Mouse (Mus musculus) embryonic fibroblast, embryonic 13.5 days (primary cell): ENCODE measurements around the gene Adgrb3. TPM values are rescaled to one million over a fixed set of nuclear protein-coding genes. Genes with fewer than 3 reads are reported as not detected.
"Not testable (repeated sequence)": the region's sequence is repeated elsewhere in the genome, so short reads cannot be mapped to it uniquely, and the experiment has no call there.

ENCODE experiments used
- H3K27ac ChIP-seq: 2 replicates; pipeline ENCODE4 v1.5.1; 2012; ENCODE audit warnings: low read length, control low read depth, inconsistent platforms; ENCODE audit not compliant: insufficient read depth
- H3K4me1 ChIP-seq: 2 replicates; pipeline ENCODE4 v1.6.1; 2011; ENCODE audit warnings: low read length; ENCODE audit not compliant: control insufficient read depth, insufficient read depth
- H3K4me3 ChIP-seq: 2 replicates; pipeline ENCODE4 v1.5.1; 2011; ENCODE audit warnings: mild to moderate bottlenecking, control low read depth, low read length; ENCODE audit not compliant: insufficient read depth
- CTCF ChIP-seq: IDR thresholded peaks from 2 replicates; pipeline ENCODE4 v1.5.1; 2011; ENCODE audit warnings: mild to moderate bottlenecking, control low read depth, low read length, moderate library complexity, borderline replicate concordance; ENCODE audit not compliant: insufficient read depth
- POLR2A ChIP-seq: IDR thresholded peaks from 2 replicates; pipeline ENCODE4 v1.6.1; 2011; ENCODE audit warnings: low read depth, mild to moderate bottlenecking, control low read depth, low read length, moderate library complexity
- polyA plus RNA-seq: library from polyadenylated mRNA; stranded (reverse); fragments of >200 nt; gene quantifications from 2 replicates; pipeline ENCODE4 v1.2.4, GENCODE M21; 2011; ENCODE audit warnings: low read depth; ENCODE audit not compliant: missing spikeins, insufficient read length

Adgrb3 gene
- polyA plus RNA-seq, 1 experiment: not detected

DNA sequence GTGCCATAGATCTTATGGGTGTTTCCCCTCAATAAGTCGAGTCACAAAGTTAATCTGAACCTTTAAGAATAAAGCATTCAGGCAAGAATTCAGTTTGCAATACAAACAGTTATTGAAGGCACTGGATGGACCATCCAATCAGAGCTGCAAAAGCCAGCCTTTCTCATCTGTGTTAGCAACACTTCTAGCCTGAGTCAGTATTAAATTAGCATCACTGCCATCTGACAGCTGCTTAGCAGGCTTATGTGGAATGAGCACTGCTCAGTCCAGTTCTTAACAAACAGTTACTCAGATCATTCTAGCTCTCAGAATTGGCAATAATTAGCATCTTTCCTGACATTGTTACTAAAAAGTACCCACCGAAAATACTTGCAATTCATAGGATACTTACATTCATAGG lies 339.3 kb downstream of the Adgrb3 start:
- H3K27ac ChIP-seq: no peak overlapping the region
- TF ChIP-seq CTCF: no peak
- TF ChIP-seq POLR2A: no peak
- no peaks in the 10 kb centered on the region for H3K4me1 ChIP-seq
- H3K4me3 ChIP-seq: no peak overlapping the region

DNA sequence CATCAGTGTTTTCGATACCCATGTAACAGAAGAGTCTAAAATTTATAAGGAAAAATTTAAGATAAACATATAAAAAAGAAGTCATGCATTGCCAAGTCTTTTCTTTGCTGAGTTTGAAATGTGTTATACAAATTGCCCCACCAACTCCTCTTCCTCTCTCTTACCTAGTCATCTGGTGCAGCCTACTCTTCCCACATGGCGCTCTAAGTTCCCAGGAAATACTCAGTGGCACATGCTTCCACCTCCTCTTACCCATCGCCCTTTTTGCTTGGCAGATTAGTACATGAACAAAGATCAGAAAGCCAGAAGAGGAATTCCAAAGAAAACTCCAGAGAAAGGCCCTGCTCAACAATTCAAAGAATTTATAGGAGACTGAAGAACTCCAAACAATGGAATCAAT lies 353.8 kb downstream of the Adgrb3 start:
- Histone ChIP-seq H3K4me3 (no peak overlapping the region), H3K27ac (no peak overlapping the region), H3K4me1 (no peaks in the 10 kb centered on the region)
- TF ChIP-seq POLR2A (no peak), CTCF (no peak)

DNA sequence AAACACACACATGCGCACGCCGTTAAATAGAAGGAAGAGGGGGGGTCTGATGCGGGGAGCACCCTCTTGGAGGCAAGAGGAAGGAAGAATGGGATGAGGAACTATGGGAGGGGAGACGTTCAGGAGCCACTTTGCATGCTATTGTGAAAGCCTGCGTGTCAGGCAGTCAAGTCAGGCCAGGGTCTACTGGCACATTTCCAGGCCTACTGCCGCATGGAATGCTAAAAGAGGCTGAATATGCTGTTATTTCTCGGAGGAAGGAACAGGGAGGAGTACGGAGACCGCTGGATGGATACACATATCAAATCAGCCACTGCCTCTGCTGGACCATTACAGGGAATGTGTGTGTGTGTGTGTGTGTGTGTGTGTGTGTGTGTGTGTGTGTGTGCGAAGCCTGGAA lies 355.0 kb downstream of the Adgrb3 start:
- Histone ChIP-seq H3K27ac (no peak overlapping the region), H3K4me1 (no peaks in the 10 kb centered on the region), H3K4me3 (no peak overlapping the region)
- TF ChIP-seq CTCF (no peak), POLR2A (no peak)

DNA sequence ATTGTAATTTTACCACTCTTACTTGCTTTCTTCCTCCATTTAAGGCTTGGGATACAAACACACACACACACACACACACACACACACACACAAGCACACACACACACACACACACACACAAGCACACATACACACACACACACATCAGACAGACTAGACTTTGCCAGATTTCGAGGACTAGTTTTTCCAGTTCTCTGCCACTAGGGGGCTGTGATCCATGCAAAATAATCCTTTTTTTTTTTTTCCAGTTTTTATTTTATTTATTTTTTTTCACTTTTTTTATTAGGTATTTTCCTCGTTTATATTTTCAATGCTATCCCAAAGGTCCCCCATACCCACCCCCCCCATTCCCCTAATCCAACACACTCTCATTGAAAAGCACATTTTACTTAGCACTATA lies 357.9 kb downstream of the Adgrb3 start:
- H3K27ac ChIP-seq, H3K4me1 ChIP-seq, H3K4me3 ChIP-seq: not testable (repeated sequence)

DNA sequence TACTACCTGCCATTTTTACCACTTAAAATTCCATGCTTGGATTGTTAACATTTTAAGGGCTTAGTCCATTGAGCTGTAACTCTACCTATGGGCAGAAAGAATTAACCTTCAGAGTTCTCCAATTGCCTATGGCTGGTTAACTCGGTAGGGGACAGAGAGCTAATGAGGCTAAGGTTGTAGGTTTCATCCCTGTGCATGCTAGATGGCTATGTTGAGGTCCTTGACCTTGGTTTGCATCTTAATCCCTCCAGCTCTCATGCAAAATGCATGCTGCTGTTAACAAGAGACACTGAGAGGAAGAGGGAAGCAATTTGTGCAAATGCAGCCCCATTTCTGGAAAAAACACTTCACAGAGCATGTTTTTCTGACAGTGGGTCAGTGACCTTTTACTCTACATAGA lies 366.9 kb downstream of the Adgrb3 start:
- Histone ChIP-seq H3K27ac (no peak overlapping the region), H3K4me1 (no peaks in the 10 kb centered on the region), H3K4me3 (no peak overlapping the region)
- no peak for TF ChIP-seq POLR2A
- TF ChIP-seq CTCF: no peak

DNA sequence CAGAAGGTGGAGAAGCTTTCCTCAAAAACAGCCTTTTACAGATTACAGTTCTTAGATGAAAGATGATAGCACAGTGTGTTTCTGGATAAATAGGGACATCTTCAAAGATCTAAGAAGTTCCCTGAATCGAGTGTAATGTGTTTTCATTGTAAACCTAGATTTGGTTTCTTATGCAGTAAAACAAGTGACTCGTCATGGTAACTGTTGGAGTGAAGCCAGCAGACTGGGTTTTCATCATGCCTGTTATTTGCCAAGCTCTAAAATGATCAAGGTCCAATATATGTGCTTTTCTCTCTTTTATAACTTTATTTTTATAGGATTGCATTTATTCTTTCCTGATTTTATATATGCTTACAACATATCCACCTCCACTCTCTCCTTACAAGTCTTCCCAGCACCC lies 394.0 kb downstream of the Adgrb3 start:
- Histone ChIP-seq H3K4me3 (no peak overlapping the region), H3K4me1 (no peaks in the 10 kb centered on the region), H3K27ac (no peak overlapping the region)
- TF ChIP-seq CTCF (no peak), POLR2A (no peak)

DNA sequence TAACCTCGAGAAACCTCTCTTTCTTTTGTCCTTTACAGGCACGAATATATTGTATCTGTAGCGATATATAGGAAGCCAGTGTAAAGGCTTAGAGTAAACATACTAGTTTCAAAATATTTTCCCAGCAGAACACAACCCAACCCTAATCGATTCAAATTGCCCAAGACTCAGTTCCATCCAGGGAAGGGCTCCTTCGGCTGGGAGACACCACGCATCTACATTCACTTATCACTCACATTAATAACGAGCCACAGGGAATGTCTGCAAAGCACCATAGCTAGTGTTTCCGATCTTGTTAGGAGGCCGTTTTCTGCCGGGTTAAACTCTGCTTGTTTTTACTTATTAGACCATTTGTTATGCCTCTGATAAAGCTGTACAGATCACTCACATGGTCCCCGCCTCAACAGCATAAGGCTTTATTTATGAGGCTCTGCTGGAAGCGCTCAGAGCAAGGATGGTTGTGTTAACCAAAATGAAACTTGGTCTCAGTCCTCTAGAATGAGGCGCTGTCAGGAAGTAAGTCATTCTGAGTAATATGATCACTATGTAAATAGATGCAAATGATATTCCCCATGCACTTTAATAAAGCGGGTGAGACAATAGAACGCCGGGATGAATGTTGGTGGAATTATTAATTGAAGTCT lies 399.2 kb downstream of the Adgrb3 start:
- no peak for TF ChIP-seq CTCF
- TF ChIP-seq POLR2A: no peak
- Histone ChIP-seq H3K4me1 (no peaks in the 10 kb centered on the region), H3K4me3 (no peak overlapping the region), H3K27ac (no peak overlapping the region)

DNA sequence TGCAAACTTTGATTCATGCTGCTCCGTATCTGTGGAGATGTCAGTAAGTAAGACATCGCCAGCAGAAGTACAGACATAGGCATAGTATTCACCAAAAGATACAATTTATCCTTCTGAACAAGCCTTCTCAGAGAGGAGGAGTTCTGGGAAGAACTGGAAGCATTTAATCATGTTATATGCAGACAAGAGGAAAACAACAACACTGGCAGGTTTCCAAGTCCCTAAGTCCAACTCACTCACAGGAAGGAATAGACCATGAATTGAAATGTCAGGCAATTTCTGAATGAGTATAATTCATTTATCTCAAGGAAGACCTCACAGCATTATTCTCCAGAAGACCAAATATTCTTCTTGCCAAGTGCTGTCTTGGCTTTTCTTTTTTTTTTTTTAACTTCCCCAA lies 408.8 kb downstream of the Adgrb3 start:
- Histone ChIP-seq H3K27ac (no peak overlapping the region), H3K4me1 (no peaks in the 10 kb centered on the region), H3K4me3 (no peak overlapping the region)
- TF ChIP-seq CTCF (no peak), POLR2A (no peak)

DNA sequence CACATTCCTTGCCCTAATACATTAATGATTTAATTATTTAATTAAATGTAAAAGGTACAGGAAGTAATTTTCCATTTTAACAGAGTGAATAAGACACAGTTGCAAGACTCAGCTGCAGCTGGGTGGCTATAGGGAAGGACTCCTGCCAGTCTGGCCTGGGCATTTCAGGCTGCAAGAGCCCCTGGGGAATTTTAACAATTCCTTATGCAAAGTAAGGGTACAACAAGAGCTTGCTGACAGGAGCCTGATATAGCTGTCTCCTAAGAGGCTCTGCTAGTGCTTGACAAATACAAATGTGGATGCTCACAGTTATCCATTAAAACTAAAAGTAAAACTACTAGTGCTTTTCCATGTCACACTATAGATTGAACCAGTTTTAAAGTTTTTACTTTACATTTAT lies 410.1 kb downstream of the Adgrb3 start:
- no peak overlapping the region for H3K27ac ChIP-seq
- TF ChIP-seq CTCF: no peak
- H3K4me1 ChIP-seq: no peaks in the 10 kb centered on the region
- H3K4me3 ChIP-seq: no peak overlapping the region

DNA sequence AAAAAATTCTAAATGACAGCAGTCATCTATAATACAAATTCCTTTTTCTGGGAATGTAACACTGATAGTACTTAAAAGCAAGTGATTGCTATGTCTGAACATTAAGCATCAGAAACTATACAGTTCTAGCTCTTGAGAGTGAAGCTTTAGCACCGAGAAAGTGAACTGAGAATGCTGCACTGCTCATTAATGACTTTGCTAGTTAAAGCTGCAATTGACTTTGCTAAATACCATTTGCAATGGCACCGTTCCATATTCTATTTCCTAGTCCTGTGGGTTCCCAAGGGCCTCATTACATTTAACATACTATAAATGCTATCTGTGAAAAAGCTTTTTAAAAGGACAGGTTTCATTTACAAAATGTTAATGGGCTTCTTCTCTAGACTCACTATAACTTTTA lies 414.4 kb downstream of the Adgrb3 start:
- Histone ChIP-seq H3K27ac (no peak overlapping the region), H3K4me3 (no peak overlapping the region), H3K4me1 (no peaks in the 10 kb centered on the region)
- TF ChIP-seq POLR2A: no peak
- no peak for TF ChIP-seq CTCF

DNA sequence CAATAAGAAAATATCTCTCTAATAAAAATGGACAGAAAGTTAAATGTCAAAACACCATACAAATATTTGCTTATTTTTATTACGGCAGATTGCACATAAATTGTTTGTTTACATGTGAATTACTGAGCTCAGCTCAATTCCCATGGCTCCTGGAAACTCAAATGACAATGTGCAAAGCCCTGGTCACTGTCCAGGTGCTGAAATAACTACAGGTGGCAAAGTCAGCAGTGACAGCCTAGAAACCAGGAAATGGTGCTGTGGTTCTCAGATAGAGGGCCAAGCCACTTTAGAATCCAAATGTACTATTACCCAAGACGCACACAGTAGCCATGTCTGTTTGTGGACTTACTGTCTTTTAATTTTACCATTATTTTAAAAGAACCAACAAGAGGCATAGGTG lies 465.3 kb downstream of the Adgrb3 start:
- H3K4me3 ChIP-seq: no peak overlapping the region
- TF ChIP-seq POLR2A (no peak), CTCF (no peak)
- H3K4me1 ChIP-seq: no peaks in the 10 kb centered on the region
- H3K27ac ChIP-seq: no peak overlapping the region
